Mouse (Mus musculus) c-Kit-positive CD71-positive TER-119-negative erythroid progenitor cells, embryonic 14.5 days (primary cell): ENCODE measurements around the gene 2310022A10Rik.

Experiments
- DNase-seq: peaks from one replicate; pipeline ENCODE4 v3.0.0-alpha.2; 2013; ENCODE audit warnings: low read depth

The 2310022A10Rik gene

GRCm38 (mm10) chr7:27552931-27553513, at the start of gene 2310022A10Rik, which contains the start of gene Pld3:
Gene 2310022A10Rik (plus strand): TSS chr7:27553233.
Gene Pld3 (minus strand): TSS chr7:27553218.
- peak; percentile 90 for DNase-seq

- no peak for DNase-seq
Observed at GRCm38 (mm10) chr7:27506765-27507370, 46.2 kb upstream of the 2310022A10Rik start.

- DNase-seq, result peak; percentile 98
Observed at GRCm38 (mm10) chr7:27507711-27508647, 45.1 kb upstream of the 2310022A10Rik start.

- DNase-seq, result peak; percentile 73
Observed at GRCm38 (mm10) chr7:27508648-27509005, 44.4 kb upstream of the 2310022A10Rik start.

GRCm38 (mm10) chr7:27510809-27511208, 42.2 kb upstream of the 2310022A10Rik start:
- DNase-seq, result no peak

- no peak for DNase-seq
Observed at GRCm38 (mm10) chr7:27514961-27515360, 38.1 kb upstream of the 2310022A10Rik start.

- no peak for DNase-seq
Observed at GRCm38 (mm10) chr7:27518314-27518713, 34.7 kb upstream of the 2310022A10Rik start.

DNA sequence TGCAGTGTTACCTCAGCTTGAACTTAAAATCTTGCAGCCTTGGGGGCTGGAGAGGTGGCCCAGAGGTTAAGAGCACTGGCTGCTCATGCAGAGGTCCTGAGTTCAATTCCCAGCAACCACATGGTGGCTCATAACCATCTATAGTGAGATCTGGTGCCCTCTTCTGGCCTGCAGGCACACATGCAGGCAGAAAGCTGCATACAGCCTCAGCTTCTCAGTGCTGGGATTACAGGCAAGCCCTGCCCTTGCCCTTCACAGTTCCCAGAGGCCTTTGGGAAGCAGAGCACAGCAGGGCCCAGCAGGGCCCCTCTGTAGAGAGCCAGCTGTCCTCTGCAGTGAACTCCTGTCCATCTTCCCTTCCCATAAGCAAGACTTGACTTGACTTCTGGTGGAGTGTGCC, 32.9 kb upstream of the 2310022A10Rik start:
- DNase-seq, result no peak

GRCm38 (mm10) chr7:27520599-27520998, 32.4 kb upstream of the 2310022A10Rik start:
- DNase-seq, result no peak

DNA sequence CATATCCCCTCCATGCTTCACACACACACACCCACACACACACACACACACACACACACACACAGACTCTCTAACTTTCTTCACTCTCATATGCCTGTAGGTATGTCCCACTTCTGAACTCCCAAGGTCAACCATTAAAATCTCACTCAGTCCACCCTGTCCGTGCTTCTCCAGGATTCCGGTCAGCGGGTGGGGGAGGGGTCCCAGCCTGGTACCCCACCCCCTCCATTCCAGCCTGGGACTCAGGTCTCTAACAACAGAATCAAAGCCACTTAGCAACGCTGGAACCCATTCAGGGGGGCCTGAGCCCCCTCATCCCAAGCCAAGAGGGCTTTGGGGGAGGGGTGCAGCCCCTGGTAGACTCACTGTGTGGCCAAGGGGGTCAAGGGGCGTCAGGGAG, 30.1 kb upstream of the 2310022A10Rik start, which contains the start of gene Hipk4:
Hipk4 (plus strand) TSS at position 301 of the 400 bp plus-strand sequence.
- DNase-seq, result no peak

DNA sequence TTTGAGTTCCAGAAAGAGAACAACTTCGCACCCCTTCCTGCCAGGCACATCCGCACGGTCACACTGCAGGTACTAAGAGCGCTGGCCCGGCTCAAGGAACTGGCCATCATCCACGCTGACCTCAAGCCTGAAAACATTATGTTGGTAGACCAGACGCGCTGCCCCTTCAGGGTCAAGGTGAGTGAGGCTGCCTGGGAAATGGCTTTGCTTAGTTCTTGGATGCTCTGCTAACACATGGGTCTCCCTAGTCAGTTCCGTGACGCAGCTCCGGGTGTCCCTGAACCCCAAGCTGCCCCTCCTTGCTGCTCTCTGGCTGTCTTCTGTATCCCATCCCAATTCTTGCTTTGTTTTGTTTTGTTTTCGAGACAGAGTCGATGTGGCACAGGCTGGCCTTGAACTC, 29.2 kb upstream of the 2310022A10Rik start:
- DNase-seq, result no peak

GRCm38 (mm10) chr7:27526039-27526827, 26.8 kb upstream of the 2310022A10Rik start:
- DNase-seq, result peak; percentile 88

- no peak for DNase-seq
Observed at GRCm38 (mm10) chr7:27529070-27529469, 24.0 kb upstream of the 2310022A10Rik start.

DNA sequence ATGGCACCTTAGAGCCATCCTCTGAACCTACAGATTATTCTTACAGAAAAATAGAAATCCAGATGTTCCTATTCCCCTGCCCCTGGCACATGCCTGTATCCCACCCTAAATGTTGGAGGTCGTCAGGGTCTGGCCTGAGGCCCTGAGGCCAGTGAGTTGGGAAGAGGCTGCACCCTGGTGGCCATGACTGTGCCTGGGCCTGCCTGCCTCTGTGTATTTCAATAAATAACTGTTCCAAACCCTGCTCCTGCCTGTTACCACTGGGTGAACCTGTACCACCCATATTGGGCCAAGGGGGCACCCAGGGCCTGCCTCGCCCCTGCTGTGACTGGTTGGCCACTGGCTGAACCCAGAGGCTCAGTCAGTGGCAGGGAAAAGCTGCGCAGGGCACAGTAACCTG, 22.1 kb upstream of the 2310022A10Rik start:
- no peak for DNase-seq

- DNase-seq, result no peak
Observed at GRCm38 (mm10) chr7:27531707-27532106, 21.3 kb upstream of the 2310022A10Rik start.

DNA sequence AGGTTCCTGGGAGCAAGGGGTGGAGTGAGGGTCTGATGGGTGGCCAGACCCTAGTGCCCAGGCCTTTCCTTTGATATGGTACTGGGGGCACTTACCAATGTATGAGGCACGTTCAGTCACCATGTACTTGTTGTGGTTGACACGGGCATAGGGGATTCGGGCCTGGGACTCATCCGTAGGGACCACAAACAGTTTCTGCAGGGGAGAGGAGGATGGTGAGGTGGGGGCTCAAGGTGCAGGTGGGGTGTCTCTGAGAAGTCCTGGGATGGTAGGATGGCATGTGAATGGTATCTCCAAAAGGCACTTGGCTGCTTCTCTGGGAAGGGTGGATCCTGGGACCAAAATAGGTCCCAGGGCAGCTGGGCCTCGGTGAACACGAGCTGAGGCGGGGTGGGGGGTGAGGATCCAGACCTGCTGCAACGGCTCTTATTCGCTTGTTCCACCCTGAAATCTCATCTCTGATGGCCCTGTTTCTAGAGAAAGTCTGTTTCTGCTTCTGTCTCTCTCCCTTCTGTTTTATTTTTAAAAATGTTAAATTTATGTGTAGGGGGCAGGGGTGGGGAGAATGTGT, 20.5 kb upstream of the 2310022A10Rik start:
- DNase-seq, result no peak

GRCm38 (mm10) chr7:27535386-27535785, 17.6 kb upstream of the 2310022A10Rik start:
- peak; percentile 79 for DNase-seq

GRCm38 (mm10) chr7:27536618-27537017, 16.4 kb upstream of the 2310022A10Rik start:
- no peak for DNase-seq

DNA sequence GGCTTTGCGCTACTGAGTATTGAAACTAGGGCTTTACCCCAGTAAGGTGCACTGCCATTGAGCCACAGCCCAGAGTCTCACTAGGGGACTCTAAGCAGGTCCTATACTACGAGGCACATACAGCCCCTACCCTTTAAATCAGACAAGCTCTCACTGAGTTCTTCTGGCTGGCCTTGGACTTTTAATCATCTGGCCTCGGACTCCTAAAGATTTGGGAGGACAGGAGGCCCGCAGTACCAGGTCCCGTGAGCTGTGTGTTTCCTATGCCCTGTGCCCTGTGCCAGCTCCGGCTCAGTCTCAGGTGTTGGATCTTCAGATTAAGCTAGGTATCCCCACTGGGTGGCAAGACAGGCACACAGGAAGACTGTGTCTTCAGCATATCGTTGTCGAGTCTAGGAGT, 15.0 kb upstream of the 2310022A10Rik start:
- DNase-seq, result no peak

DNA sequence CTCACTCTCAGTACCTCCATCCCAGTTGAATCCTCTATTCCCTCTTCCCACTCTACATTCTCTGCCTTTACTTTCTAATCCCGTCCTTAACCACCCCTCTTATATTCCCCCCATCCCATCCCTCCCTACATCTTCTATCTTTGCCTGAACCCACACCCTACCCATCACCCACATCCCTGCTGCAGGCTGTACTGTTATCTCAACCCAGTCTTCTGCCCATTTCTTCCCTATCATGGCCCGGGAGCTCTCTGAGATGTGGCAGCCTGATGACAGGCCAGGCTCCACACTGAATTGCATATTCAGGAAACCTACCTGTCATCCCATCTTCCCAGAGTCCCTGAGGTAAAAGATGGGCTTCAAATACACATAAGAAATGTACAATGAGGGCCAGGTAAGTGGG, 14.2 kb upstream of the 2310022A10Rik start:
- no peak for DNase-seq

DNA sequence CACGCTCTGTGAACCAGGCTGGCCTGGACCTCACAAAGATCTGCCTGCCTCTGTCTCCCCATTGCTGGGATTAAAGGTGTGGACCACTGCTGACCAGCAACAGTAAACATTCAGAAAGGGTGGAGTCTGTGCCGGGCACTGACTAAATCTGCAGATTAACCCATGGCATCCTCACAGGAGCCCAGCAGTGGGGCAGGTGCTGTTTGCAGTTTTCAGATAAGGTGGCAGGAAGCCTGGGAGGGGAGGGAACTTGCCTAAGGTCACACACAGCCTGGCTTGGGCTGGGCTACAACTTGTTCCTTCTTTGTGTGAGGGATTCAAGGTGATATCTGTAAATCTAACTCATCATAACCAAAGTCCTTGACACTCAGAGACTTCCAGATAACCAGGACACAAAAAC, 12.5 kb upstream of the 2310022A10Rik start:
- DNase-seq, result peak; percentile 51

DNA sequence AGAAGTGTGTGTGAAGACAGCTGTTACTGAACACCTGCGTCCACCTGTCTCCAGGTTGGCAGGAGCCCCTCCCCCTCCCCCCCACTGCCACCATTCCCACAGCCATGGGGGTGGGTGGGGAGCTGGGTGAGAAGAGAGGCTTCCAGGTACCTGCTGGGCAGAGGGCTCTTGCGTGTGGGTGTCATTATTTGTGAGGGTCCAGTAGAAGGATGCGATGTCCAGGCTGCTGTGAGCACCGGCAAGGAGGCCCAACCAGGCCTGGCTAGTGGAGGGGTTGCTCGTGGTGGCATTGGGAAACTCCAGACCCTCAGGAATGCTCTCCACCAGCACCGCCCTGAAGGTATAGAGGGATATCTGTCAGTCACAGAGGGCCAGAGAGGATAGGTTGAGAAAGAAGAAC, 12.1 kb upstream of the 2310022A10Rik start:
- no peak for DNase-seq
